Mouse (Mus musculus) lung, adult 2 months (tissue): Measurements from ENCODE around the gene Zfp324.

Source experiments
- CTCF ChIP-seq: fragments of 200-500 bp; IDR thresholded peaks from 2 replicates; pipeline ENCODE4 v1.5.1; 2011; ENCODE audit warnings: mild to moderate bottlenecking, low read length, control low read depth; ENCODE audit not compliant: insufficient read depth
- POLR2A ChIP-seq: fragments of 200-500 bp; IDR thresholded peaks from 2 replicates; pipeline ENCODE4 v1.6.1; 2011; ENCODE audit warnings: low read depth, mild to moderate bottlenecking, control low read depth, low read length, borderline replicate concordance; ENCODE audit errors: extremely low read depth

GRCm38 (mm10) chr7:12998851-12999250 is 33.2 kb downstream of the Zfp324 start, which contains the start of gene Trim28:
- TF ChIP-seq CTCF: no peak
- no peak for TF ChIP-seq POLR2A
